Comparison of ENCODE assay signal across 8 mouse cellular contexts in the genomic region with DNA sequence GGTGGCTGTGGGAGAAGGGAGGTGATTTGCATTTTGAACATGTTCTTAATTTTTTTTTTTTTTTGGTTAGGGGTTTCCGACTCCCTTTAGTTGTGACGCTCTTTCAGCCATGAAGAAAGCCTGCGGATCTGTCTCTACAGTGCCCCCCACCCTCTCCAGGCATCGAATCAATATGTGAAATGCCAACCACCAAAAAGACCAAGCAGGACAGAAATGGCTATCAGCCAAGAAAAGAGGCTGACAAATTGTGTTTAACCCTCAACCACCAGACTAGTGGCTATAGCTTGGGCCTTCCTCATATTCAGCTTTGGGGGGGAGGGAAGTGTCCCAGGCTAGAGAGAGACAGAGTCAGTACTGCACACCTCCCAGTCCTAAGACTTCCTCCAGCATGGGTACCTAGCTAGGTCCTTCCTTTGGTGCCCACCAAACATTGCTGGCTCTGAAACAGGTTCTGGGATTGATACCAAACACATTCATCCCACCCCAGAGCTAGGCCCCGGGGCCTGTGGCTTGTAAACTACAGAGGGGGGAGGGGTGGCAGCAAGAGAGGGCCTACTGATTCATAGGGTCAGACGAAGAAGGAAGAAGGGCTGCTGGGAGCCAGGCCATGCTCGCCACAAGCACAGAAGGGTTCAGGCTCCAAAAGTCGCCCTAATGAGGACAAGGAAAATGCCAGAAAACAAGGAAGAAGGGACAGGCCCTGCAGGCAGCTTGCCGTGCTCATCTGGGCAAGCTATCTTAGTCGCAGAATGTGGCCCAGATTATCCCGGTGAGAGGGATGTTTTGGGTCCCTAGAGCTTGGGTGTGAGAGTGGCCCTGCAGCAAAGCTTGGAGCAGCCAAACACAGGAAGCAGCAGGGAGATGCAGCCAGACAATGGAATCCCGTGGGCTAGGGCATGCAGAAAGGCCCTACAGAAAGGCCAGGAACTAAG. TPM values are rescaled to one million over a fixed set of nuclear protein-coding genes. Genes with fewer than 3 reads are reported as not detected.
DNase-seq lines count a peak whose midpoint lies in the region; ATAC-seq and TF ChIP-seq lines count a peak whose summit lies in the region.

No protein-coding gene starts in this region.

- no peak for ATAC-seq in heart, embryonic 15.5 days (replicated peaks; ENCODE audit: insufficient number of reproducible peaks, insufficient read depth, low FRiP score, low read depth)
- no peak for ATAC-seq in limb, embryonic 14.5 days (ENCODE audit: low FRiP score, low read depth)
- ATAC-seq in megakaryocyte progenitor cell, adult 5-6 weeks (replicated peaks; ENCODE audit: poor library complexity), result no peak

- TF ChIP-seq POLR2A in spleen, adult 2 months (IDR thresholded peaks at IDR 0.05; ENCODE audit: low read depth, low read length), result no peak
- TF ChIP-seq POLR2A in limb, embryonic 14.5 days (IDR thresholded peaks at IDR 0.05; ENCODE audit: borderline replicate concordance, extremely low read depth, insufficient read depth, insufficient read length), result no peak
- TF ChIP-seq POLR2A in olfactory bulb, adult 2 months (IDR thresholded peaks at IDR 0.05; ENCODE audit: insufficient read depth, low read depth, low read length), result no peak

- H3K4me1 ChIP-seq in spleen, adult 2 months (ENCODE audit: control insufficient read depth, insufficient read depth, insufficient read length), result peaks cover 17% of the 10 kb centered on the region; the same call in 1 of the 2 replicates
- peaks cover 88% of the 10 kb centered on the region for H3K4me1 ChIP-seq in embryonic facial prominence, embryonic 10.5 days
- H3K4me1 ChIP-seq in heart, embryonic 15.5 days (replicated peaks), result peaks cover 65% of the 10 kb centered on the region
- H3K4me1 ChIP-seq in limb, embryonic 14.5 days (ENCODE audit: control insufficient read depth, insufficient read depth, low read length), result peaks cover 50% of the 10 kb centered on the region
- peaks cover 77% of the 10 kb centered on the region for H3K4me1 ChIP-seq in olfactory bulb, adult 2 months (ENCODE audit: control insufficient read depth, insufficient read depth, low read length)

- 51% methylated on average over 12 of the region's 12 CpGs for WGBS in spleen, adult 2 months
- WGBS in embryonic facial prominence, embryonic 10.5 days, result 18% methylated on average over 12 of the region's 12 CpGs
- whole genome bisulfite sequencing in heart, embryonic 15.5 days, result 19% methylated on average over 12 of the region's 12 CpGs
- 13% methylated on average over 12 of the region's 12 CpGs for WGBS in limb, embryonic 14.5 days
- 5% methylated on average over 12 of the region's 12 CpGs for WGBS in olfactory bulb, adult 2 months

- H3K36me3 ChIP-seq in spleen, adult 2 months (ENCODE audit: control insufficient read depth, insufficient read depth, low read length), result peaks cover 9% of the 10 kb centered on the region
- peaks cover 41% of the 10 kb centered on the region for H3K36me3 ChIP-seq in embryonic facial prominence, embryonic 10.5 days (replicated peaks)
- H3K36me3 ChIP-seq in heart, embryonic 15.5 days, result no peaks in the 10 kb centered on the region; the same call in 1 of the 2 replicates
- peaks cover 8% of the 10 kb centered on the region; the same call in 1 of the 2 replicates for H3K36me3 ChIP-seq in limb, embryonic 14.5 days (ENCODE audit: control insufficient read depth, insufficient read depth, low read length)

- no peaks in the 10 kb centered on the region for H3K9me3 ChIP-seq in embryonic facial prominence, embryonic 10.5 days
- no peaks in the 10 kb centered on the region for H3K9me3 ChIP-seq in heart, embryonic 15.5 days (replicated peaks)
- H3K9me3 ChIP-seq in limb, embryonic 14.5 days (ENCODE audit: control insufficient read depth, low read length), result no peaks in the 10 kb centered on the region

- no peak for TF ChIP-seq CTCF in spleen, adult 2 months (IDR thresholded peaks at IDR 0.05; ENCODE audit: extremely low read depth, insufficient read depth, insufficient read length, insufficient replicate concordance)
- TF ChIP-seq CTCF in olfactory bulb, adult 2 months (IDR thresholded peaks at IDR 0.05; ENCODE audit: insufficient read depth, low read depth, low read length), result no peak

- H3K9ac ChIP-seq in heart, embryonic 15.5 days, result 0 out of 2 replicates have a peak overlapping the region, but pooled peaks have one; percentile 3
- peak overlapping the region; percentile 37; the same call in 1 of the 2 replicates for H3K9ac ChIP-seq in limb, embryonic 14.5 days (ENCODE audit: low read depth, low read length, severe bottlenecking)

- DNase-seq in spleen, adult 2 months (ENCODE audit: low read depth in 1 of 2, low spot score in 2 of 2), result no peak
- DNase-seq in spleen, postnatal 14 days (ENCODE audit: low spot score in 2 of 2), result no peak
- peak; percentile 57 for DNase-seq in embryonic facial prominence, embryonic 10.5 days (ENCODE audit: low spot score)
- DNase-seq in limb, embryonic 14.5 days (ENCODE audit: low spot score), result no peak
- no peak for DNase-seq in right cerebral cortex, postnatal 25 days

- peak overlapping the region; percentile 85 for H3K27ac ChIP-seq in spleen, adult 2 months (ENCODE audit: insufficient read depth, low read length)
- H3K27ac ChIP-seq in embryonic facial prominence, embryonic 10.5 days (replicated peaks), result peak overlapping the region; percentile 85
- H3K27ac ChIP-seq in heart, embryonic 15.5 days, result peak overlapping the region; percentile 94
- peak overlapping the region; percentile 88 for H3K27ac ChIP-seq in limb, embryonic 14.5 days (replicated peaks; ENCODE audit: low read depth, low read length)
- peak overlapping the region; percentile 99 for H3K27ac ChIP-seq in olfactory bulb, adult 2 months (ENCODE audit: insufficient read depth, low read depth, low read length)

- no peaks in the 10 kb centered on the region for H3K27me3 ChIP-seq in spleen, adult 2 months (ENCODE audit: control insufficient read depth, insufficient read depth, low read length)
- no peaks in the 10 kb centered on the region for H3K27me3 ChIP-seq in embryonic facial prominence, embryonic 10.5 days (replicated peaks; ENCODE audit: low read depth, poor library complexity, severe bottlenecking)
- H3K27me3 ChIP-seq in heart, embryonic 15.5 days, result no peaks in the 10 kb centered on the region
- H3K27me3 ChIP-seq in limb, embryonic 14.5 days (ENCODE audit: control insufficient read depth, insufficient read depth, low read length), result no peaks in the 10 kb centered on the region

- no peak overlapping the region for H3K4me3 ChIP-seq in spleen, adult 2 months (ENCODE audit: extremely low read depth, insufficient read depth, insufficient read length)
- H3K4me3 ChIP-seq in embryonic facial prominence, embryonic 10.5 days, result peak overlapping the region; percentile 34; the same call in 1 of the 2 replicates
- H3K4me3 ChIP-seq in heart, embryonic 15.5 days, result peak overlapping the region; percentile 31
- no peak overlapping the region for H3K4me3 ChIP-seq in limb, embryonic 14.5 days (replicated peaks; ENCODE audit: low read length)
- H3K4me3 ChIP-seq in olfactory bulb, adult 2 months (ENCODE audit: insufficient read depth, low read depth, low read length), result no peak overlapping the region

- peak overlapping the region; percentile 61 for H3K4me2 ChIP-seq in heart, embryonic 15.5 days
- H3K4me2 ChIP-seq in limb, embryonic 14.5 days (replicated peaks; ENCODE audit: low read depth, low read length, severe bottlenecking), result peak overlapping the region; percentile 37

RNA-seq across cellular contexts. Expression of a gene that starts 40.1 kb away (rescaled TPM):
- 25.0 and 25.4 TPM in 2 replicates for polyA plus RNA-seq in spleen, adult 2 months (2012; rRNA removed)
- polyA plus RNA-seq in embryonic facial prominence, embryonic 10.5 days (2016; fragmentation: Nextera tagmentation; extraction: Ambion mirVana), result 68.1 and 69.9 TPM in 2 replicates
- polyA plus RNA-seq in heart, embryonic 15.5 days (2015; fragmentation: Nextera tagmentation; extraction: Ambion mirVana), result 39.1 and 40.7 TPM in 2 replicates
- polyA plus RNA-seq in limb, embryonic 14.5 days (2012; rRNA removed), result 47.6 and 49.5 TPM in 2 replicates
- polyA plus RNA-seq in limb, embryonic 14.5 days (2014; fragmentation: Nextera tagmentation; extraction: Ambion mirVana), result 30.2 and 39.8 TPM in 2 replicates
- polyA plus RNA-seq in olfactory bulb, adult 2 months (2012; ENCODE audit: insufficient read depth, insufficient read length, low replicate concordance, missing spikeins), result 440 TPM in 1 of 2 replicates, not detected in the other
- 44.6 and 49.9 TPM in 2 replicates for total RNA-seq in megakaryocyte progenitor cell, adult 5-6 weeks (2015)
- total RNA-seq in megakaryocyte progenitor cell, adult 5-6 weeks (2017), result 32.1 and 35.8 TPM in 2 replicates

Comparison
In these comparisons a context has a peak if more than half of its experiments do, and no peak if none do; other contexts are left out.
1. H3K4me3 ChIP-seq: peak in embryonic facial prominence, embryonic 10.5 days (single experiment) and heart, embryonic 15.5 days (single experiment); none in spleen, adult 2 months (single experiment), limb, embryonic 14.5 days (single experiment) and olfactory bulb, adult 2 months (single experiment).
2. Peak in every context shown above with its lines, with median percentiles within 50 percentile points of each other: H3K27ac ChIP-seq.